In the genomic region with DNA sequence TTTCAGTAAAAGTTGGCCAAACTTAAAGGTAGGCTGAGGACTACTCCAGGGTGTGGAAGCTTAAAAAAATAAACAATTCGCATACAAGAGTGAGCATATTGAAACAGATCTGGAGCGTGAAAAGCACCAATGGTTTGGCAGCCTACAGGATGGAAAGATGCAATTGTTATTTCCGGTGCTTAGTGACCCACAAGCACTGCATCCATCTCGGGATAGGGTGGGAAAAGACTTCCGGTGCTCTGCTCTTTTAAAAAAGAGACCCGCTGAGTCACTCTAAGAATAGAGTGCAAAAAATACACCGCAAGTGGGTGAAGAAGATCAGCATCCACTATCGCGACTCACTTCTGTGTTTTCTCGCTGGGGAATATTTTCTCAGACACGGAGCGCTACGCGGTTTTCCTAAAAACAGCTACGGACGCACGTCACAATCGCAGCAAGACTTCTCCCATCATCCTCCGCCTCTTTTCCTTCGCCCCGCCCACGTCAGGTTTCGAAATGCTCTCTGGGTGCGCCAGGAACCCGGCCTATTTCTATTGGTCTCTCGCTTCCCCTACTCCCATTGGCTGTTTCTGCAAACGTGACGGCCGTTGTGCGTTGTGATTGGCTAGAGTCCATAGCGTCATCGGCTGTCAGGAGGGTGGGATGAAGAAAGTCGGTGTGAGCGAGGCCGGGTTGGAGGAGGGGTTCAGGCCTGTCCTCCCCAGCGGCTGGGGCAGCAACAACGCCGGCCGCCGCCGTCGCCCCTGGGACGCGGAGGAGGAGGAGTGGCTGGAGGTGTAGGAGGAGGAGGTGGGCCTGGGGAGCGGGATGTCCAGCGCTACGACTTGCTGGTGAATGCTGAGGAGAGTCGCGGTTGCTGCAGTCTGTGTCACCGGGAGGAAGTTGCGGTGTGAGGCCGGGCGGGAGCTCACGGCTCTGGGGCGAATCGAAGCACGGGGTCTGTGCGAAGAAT, we compare ENCODE assay signal across 8 mouse cellular contexts. TPM values are rescaled to one million over a fixed set of nuclear protein-coding genes. Genes with fewer than 3 reads are reported as not detected.
DNase-seq lines count a peak whose midpoint lies in the region; ATAC-seq lines count a peak whose summit lies in the region.

A gene (plus strand): TSS at position 657 of the 952 bp plus-strand sequence.

- no peaks in the 10 kb centered on the region for H3K9me3 ChIP-seq in lung, embryonic 16.5 days (ENCODE audit: control insufficient read depth, low read length)

- H3K4me3 ChIP-seq in lung, embryonic 16.5 days (ENCODE audit: low read length), result peak within 1 kb of the TSS; percentile 78

- peak within 1 kb of the TSS; percentile 86 for H3K9ac ChIP-seq in lung, embryonic 16.5 days (ENCODE audit: low read length)

- no peaks in the 10 kb centered on the region; the same call in 1 of the 2 replicates for H3K36me3 ChIP-seq in lung, embryonic 16.5 days (ENCODE audit: control insufficient read depth, insufficient read depth, low read length)

- peak within 1 kb of the TSS; percentile 96 for H3K27ac ChIP-seq in lung, embryonic 16.5 days (ENCODE audit: low read length)

- peaks cover 8% of the 10 kb centered on the region for H3K4me1 ChIP-seq in lung, embryonic 16.5 days (replicated peaks; ENCODE audit: control insufficient read depth, insufficient read depth, low read length)

- under 1% methylated on average over 58 of the region's 58 CpGs for WGBS in lung, embryonic 16.5 days

- peak; percentile 97 for DNase-seq in MEL-GATA-1-ER (ENCODE audit: extremely low read depth, low read depth)
- DNase-seq in cerebellum, adult 8-10 months, result peak; percentile 99
- peak; percentile 99 for DNase-seq in forelimb bud, embryonic 11.5 days (ENCODE audit: low read depth, low spot score)
- DNase-seq in layer of hippocampus, adult 9-10 months (ENCODE audit: low spot score), result peak; percentile 98
- peak; percentile 93 for DNase-seq in ovary, postnatal 10 days (ENCODE audit: low spot score)
- DNase-seq in thymus, postnatal 10 days (ENCODE audit: low spot score in 2 of 2), result peak; percentile 97 to 98

- H3K27me3 ChIP-seq in lung, embryonic 16.5 days (ENCODE audit: control insufficient read depth, insufficient read depth, low read depth, low read length), result no peaks in the 10 kb centered on the region; the same call in 1 of the 2 replicates

- peak within 1 kb of the TSS; percentile 77 for H3K4me2 ChIP-seq in lung, embryonic 16.5 days (ENCODE audit: low read depth, low read length)

- peak; percentile 99 for ATAC-seq in hematopoietic stem cell, adult 5-6 weeks (replicated peaks in 1 of 2; ENCODE audit: insufficient read depth in 1 of 2, low FRiP score in 2 of 2, low TSS enrichment in 1 of 2, low read depth in 1 of 2, poor library complexity in 2 of 2, severe bottlenecking in 2 of 2)
- ATAC-seq in lung, embryonic 16.5 days (ENCODE audit: low read depth), result peak; percentile 100

RNA-seq across cellular contexts. Expression of the gene that starts here (rescaled TPM):
- 69.7 and 153 TPM in 2 replicates for total RNA-seq in hematopoietic stem cell, adult 5-6 weeks (2017)
- polyA plus RNA-seq in lung, embryonic 16.5 days (2015; fragmentation: Nextera tagmentation; extraction: Ambion mirVana), result 57.4 and 62.7 TPM in 2 replicates

Comparison
In these comparisons a context has a peak if more than half of its experiments do, and no peak if none do; other contexts are left out.
1. Peak in every context shown above with its lines: DNase-seq, ATAC-seq, H3K4me3 ChIP-seq and H3K27ac ChIP-seq.